Mouse (Mus musculus) spleen, postnatal 0 days (tissue): ENCODE measurements around the gene Gm3159. TPM values are rescaled to one million over a fixed set of nuclear protein-coding genes. Genes with fewer than 3 reads are reported as not detected.

ENCODE experiments used
- polyA plus RNA-seq: library from polyadenylated mRNA; unstranded; fragments of >200 nt; fragmentation: Nextera tagmentation; extraction: Ambion mirVana; gene quantifications from 2 replicates; pipeline ENCODE4 v1.2.1, GENCODE M21; 2015

Gm3159 gene
- polyA plus RNA-seq, result not detected in 2 replicates

DNA sequence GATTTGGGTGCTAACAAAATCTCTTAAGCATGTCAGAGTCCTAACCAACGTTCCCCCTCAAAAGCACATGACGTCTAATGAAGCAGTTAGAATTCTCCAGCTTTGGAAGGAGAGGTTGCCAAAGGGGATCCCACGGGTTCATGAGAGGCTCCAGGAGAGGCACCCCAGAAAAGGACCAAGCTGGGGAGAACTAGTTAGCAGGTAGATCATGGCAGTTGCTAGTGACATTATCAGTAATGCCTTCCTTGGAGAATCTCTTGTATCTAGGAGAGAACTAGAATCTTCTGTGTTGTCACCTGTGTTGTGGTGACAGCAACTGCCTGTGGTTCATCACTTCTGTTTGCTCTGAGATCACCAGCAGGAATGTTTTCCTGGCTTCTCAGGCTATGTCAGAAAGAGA is at the start of gene Gm3159:
TSS of gene Gm3159 (plus strand) at position 301 of the 400 bp plus-strand sequence.

DNA sequence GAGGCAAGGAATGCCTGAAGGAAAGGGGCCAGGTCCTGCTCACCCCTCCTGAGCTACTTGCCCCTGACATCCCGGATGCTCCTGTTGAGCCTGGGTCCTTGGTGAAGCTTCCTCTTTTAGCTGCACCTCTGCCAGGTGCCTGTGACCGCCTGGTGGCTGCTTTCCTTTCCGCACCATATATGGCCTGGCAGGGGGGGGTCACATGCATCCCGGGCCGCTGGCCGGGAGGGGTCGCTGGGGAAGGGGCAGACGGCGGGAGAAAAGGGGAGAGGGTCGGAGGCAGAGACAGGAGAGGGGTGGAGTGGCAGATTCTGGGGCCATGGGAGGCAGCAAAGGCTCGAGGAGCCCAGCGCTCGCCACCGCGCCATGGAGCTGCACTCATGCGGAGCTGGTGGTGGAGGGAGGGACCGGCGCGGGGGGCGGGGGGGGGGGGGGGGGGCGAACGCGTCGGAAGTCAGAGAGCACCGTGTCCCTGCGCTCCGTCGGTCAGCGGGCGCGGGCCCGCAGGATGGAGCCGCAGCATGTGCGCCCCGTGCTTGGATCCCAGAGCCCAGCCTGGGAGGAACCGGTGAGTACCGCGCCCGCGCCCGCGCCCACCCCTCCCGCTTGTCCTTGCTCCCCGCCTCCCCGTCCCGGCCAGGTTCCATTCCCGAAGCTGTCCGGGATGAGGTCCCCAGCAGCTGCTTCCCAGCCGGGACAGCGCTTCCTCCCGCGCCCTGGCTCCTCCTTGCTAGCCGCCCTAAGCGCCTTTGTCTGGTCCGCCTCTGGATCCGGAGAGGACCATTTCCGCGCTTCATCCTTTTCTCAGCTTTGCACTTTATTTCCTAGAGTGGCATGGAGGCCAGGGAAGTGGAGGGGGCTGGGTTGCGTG is 17.9 kb downstream of the Gm3159 start, which contains the start of gene Gm3164:
TSS of gene Gm3164 (plus strand) at position 484 of the 871 bp plus-strand sequence.

DNA sequence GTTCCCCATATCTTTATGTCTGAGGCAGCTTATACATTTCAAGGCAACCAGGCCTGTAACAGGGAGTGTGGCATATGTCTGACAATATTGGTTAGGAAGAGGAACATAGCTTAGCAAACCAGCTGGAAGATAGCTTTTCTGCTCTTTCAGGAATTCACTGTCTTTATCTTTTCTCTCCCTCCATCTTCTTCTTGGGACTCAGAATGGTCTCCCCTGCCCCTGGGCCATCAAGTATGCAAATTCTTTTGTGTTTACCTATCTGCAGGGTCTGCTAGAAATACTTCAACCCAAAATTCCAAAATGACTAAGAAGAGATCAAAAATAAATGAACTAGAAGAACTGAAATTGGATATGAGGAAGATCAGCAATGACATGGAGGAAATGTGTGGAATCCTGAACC is 33.4 kb downstream of the Gm3159 start, which contains the start of gene Gm3173:
TSS of gene Gm3173 (plus strand) at position 301 of the 400 bp plus-strand sequence.

Other genes starting within 250 kb of the Gm3159 start
- gene Gm3127, start 232.5 kb upstream of the Gm3159 start, polyA plus RNA-seq, result not detected in 2 replicates
- 0.12 TPM in 1 of 2 replicates, not detected in the other for gene Gm2974, start 214.9 kb upstream of the Gm3159 start, polyA plus RNA-seq
- 0.07 TPM in 1 of 2 replicates, not detected in the other for gene Gm3138, start 147.9 kb upstream of the Gm3159 start, polyA plus RNA-seq
- not detected in 2 replicates for gene Gm3149, start 80.2 kb upstream of the Gm3159 start, polyA plus RNA-seq
- not detected in 2 replicates for gene 2610042L04Rik, start 62.8 kb upstream of the Gm3159 start, polyA plus RNA-seq
- gene Gm3164, start 17.9 kb downstream of the Gm3159 start, polyA plus RNA-seq, result not detected in 2 replicates
- not detected in 2 replicates for gene Gm3173, start 33.5 kb downstream of the Gm3159 start, polyA plus RNA-seq
- gene Gm3182, start 84.2 kb downstream of the Gm3159 start, polyA plus RNA-seq, result not detected in 2 replicates
- not detected in 2 replicates for gene Gm3047, start 157.9 kb downstream of the Gm3159 start, polyA plus RNA-seq
- gene Gm8159, start 234.8 kb downstream of the Gm3159 start, polyA plus RNA-seq, result not detected in 2 replicates